Mouse (Mus musculus) limb, embryonic 15.5 days (tissue): ENCODE data around the gene Mfsd1. TPM values are rescaled to one million over a fixed set of nuclear protein-coding genes. Genes with fewer than 3 reads are reported as not detected.

Experiments used
- ATAC-seq: fragments of 200-750 bp; cut with Nextera tagmentation; 2 replicates; pipeline ENCODE4 v1.8.0; 2017; ENCODE audit warnings: low read depth, moderate TSS enrichment; ENCODE audit not compliant: insufficient number of reproducible peaks, low FRiP score, low TSS enrichment
- H3K27ac ChIP-seq: fragments of 300-500 bp; sonication (generic); 2 replicates; pipeline ENCODE4 v1.5.1; 2015; ENCODE audit warnings: moderate library complexity, mild to moderate bottlenecking, inconsistent platforms
- H3K27me3 ChIP-seq: fragments of 300-500 bp; sonication (generic); 2 replicates; pipeline ENCODE4 v1.6.1; 2015; ENCODE audit warnings: inconsistent platforms
- H3K36me3 ChIP-seq: fragments of 300-500 bp; sonication (generic); 2 replicates; pipeline ENCODE4 v1.6.1; 2015; ENCODE audit warnings: inconsistent platforms
- H3K4me1 ChIP-seq: fragments of 300-500 bp; sonication (generic); 2 replicates; pipeline ENCODE4 v1.6.1; 2015; ENCODE audit warnings: inconsistent platforms
- H3K4me2 ChIP-seq: fragments of 300-500 bp; sonication (generic); 2 replicates; pipeline ENCODE4 v1.6.1; 2015; ENCODE audit warnings: mild to moderate bottlenecking, inconsistent platforms
- H3K4me3 ChIP-seq: fragments of 300-500 bp; sonication (generic); 2 replicates; pipeline ENCODE4 v1.5.1; 2015; ENCODE audit warnings: mild to moderate bottlenecking, inconsistent platforms
- H3K9ac ChIP-seq: fragments of 300-500 bp; sonication (generic); 2 replicates; pipeline ENCODE4 v1.6.1; 2015; ENCODE audit warnings: inconsistent platforms
- H3K9me3 ChIP-seq: fragments of 300-500 bp; sonication (generic); 2 replicates; pipeline ENCODE4 v1.6.1; 2016; ENCODE audit warnings: inconsistent platforms
- WGBS: fragments of 180-500 bp; shearing (Covaris S2); methylation state at CpG from one replicate; pipeline ENCODE4 v1.1.7; 2015; 5-methylcytosine and 5-hydroxymethylcytosine counted together
- polyA plus RNA-seq: library from polyadenylated mRNA; unstranded; fragments of >200 nt; fragmentation: Nextera tagmentation; extraction: Ambion mirVana; gene quantifications from 2 replicates; pipeline ENCODE4 v1.2.1, GENCODE M21; 2015

Gene Mfsd1
- polyA plus RNA-seq, 1 experiment from 2014 or later, result 57.4 TPM

DNA sequence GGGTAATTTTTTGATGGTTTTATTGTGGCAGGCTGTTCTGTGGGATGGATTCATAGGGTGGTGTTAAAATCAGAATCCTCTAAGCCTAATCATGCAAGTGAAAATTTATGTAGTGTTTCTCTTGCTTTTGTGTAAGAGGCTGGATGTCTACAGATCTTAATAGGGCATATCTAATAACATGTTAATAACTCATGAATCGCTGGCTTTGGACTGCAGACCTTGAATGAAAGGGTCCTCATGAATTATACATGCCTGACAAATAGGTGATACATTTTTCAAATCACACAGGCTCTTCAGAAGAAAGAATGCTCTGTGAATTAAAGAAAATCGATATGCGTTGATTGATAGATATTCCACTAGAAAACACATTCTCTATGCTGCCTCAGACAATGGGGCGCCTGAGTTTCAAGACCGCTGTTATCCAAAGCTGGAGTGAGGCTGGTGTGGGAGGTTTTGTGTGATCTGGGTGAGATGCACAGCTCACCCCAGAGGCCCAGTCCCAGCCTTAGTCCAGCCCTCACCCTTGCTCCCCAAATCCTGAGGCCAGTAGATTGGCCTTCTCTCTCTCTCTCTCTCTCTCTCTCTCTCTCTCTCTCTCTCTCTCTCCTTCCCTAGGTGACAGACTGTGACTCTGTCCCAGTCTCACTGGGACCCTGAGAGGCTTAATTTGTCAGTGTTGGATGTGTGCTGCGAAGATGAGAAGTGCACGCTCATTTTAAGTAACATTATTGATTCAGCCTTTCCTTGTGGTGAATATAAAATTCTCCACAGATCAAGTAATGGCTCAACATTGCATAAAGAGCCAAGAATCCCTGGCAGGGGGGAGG lies 63.3 kb downstream of the Mfsd1 start:
- Histone ChIP-seq H3K27ac (no peak overlapping the region), H3K4me1 (0 out of 2 replicates have a peak, but pooled peaks cover 3% of the 10 kb centered on the region), H3K9me3 (no peaks in the 10 kb centered on the region), H3K36me3 (no peaks in the 10 kb centered on the region), H3K9ac (no peak overlapping the region), H3K27me3 (no peaks in the 10 kb centered on the region), H3K4me2 (no peak overlapping the region), H3K4me3 (no peak overlapping the region)
- no peak for ATAC-seq
- 80% methylated on average over 7 of the region's 7 CpGs for WGBS

Other genes starting within 250 kb of the Mfsd1 start
- 18.8 and 34.0 TPM in 2 replicates for gene Mlf1, start 208.6 kb upstream of the Mfsd1 start, polyA plus RNA-seq
- gene Gm17402, start 207.6 kb upstream of the Mfsd1 start, polyA plus RNA-seq, result not detected in 2 replicates
- 35.5 and 41.5 TPM in 2 replicates for gene Gfm1, start 152.6 kb upstream of the Mfsd1 start, polyA plus RNA-seq
- gene Lxn, start 118.8 kb upstream of the Mfsd1 start, polyA plus RNA-seq, result 122 and 128 TPM in 2 replicates
- 9.8 and 14.1 TPM in 2 replicates for gene Rarres1, start 67.2 kb upstream of the Mfsd1 start, polyA plus RNA-seq